Mouse (Mus musculus) liver, embryonic 13.5 days (tissue): ENCODE data around the gene Sidt1. TPM values are rescaled to one million over a fixed set of nuclear protein-coding genes. Genes with fewer than 3 reads are reported as not detected.
"Not testable (repeated sequence)": the region's sequence is repeated elsewhere in the genome, so short reads cannot be mapped to it uniquely, and the experiment has no call there.

ENCODE experiments used
- ATAC-seq: fragments of 200-750 bp; cut with Nextera tagmentation; 2 replicates; pipeline ENCODE4 v1.8.0; 2017; ENCODE audit warnings: low read depth, mild to moderate bottlenecking, moderate number of reproducible peaks, moderate library complexity
- DNase-seq: peaks from one replicate; pipeline ENCODE4 v3.0.0; 2022
- H3K27ac ChIP-seq: fragments of 300-500 bp; sonication (generic); 2 replicates; pipeline ENCODE4 v1.5.1; 2015; ENCODE audit warnings: moderate library complexity, mild to moderate bottlenecking, inconsistent platforms
- H3K27me3 ChIP-seq: fragments of 300-500 bp; sonication (generic); 2 replicates; pipeline ENCODE4 v1.6.1; 2015; ENCODE audit warnings: mild to moderate bottlenecking, inconsistent platforms
- H3K36me3 ChIP-seq: fragments of 300-500 bp; sonication (generic); 2 replicates; pipeline ENCODE4 v1.6.1; 2015; ENCODE audit warnings: mild to moderate bottlenecking, inconsistent platforms
- H3K4me1 ChIP-seq: fragments of 300-500 bp; sonication (generic); replicated peaks from 2 replicates; pipeline ENCODE4 v1.6.1; 2015; ENCODE audit warnings: inconsistent platforms
- H3K4me2 ChIP-seq: fragments of 300-500 bp; sonication (generic); 2 replicates; pipeline ENCODE4 v1.6.1; 2015; ENCODE audit warnings: inconsistent platforms, mild to moderate bottlenecking, moderate library complexity
- H3K4me3 ChIP-seq: fragments of 300-500 bp; sonication (generic); replicated peaks from 2 replicates; pipeline ENCODE4 v1.5.1; 2015; ENCODE audit warnings: mild to moderate bottlenecking, inconsistent platforms
- H3K9ac ChIP-seq: fragments of 300-500 bp; sonication (generic); 2 replicates; pipeline ENCODE4 v1.6.1; 2015; ENCODE audit warnings: mild to moderate bottlenecking, inconsistent platforms
- H3K9me3 ChIP-seq: fragments of 300-500 bp; sonication (generic); replicated peaks from 2 replicates; pipeline ENCODE4 v1.6.1; 2016; ENCODE audit warnings: inconsistent platforms
- WGBS: fragments of 180-500 bp; shearing (Covaris S2); methylation state at CpG from one replicate; pipeline ENCODE4 v1.1.7; 2015; ENCODE audit not compliant: insufficient replicate concordance; 5-methylcytosine and 5-hydroxymethylcytosine counted together
- polyA plus RNA-seq: library from polyadenylated mRNA; unstranded; fragments of >200 nt; fragmentation: Nextera tagmentation; extraction: Ambion mirVana; gene quantifications from 2 replicates; pipeline ENCODE4 v1.2.1, GENCODE M21; 2015

Sidt1 gene
- polyA plus RNA-seq, 1 experiment from 2014 or later = 0.06 TPM

DNA sequence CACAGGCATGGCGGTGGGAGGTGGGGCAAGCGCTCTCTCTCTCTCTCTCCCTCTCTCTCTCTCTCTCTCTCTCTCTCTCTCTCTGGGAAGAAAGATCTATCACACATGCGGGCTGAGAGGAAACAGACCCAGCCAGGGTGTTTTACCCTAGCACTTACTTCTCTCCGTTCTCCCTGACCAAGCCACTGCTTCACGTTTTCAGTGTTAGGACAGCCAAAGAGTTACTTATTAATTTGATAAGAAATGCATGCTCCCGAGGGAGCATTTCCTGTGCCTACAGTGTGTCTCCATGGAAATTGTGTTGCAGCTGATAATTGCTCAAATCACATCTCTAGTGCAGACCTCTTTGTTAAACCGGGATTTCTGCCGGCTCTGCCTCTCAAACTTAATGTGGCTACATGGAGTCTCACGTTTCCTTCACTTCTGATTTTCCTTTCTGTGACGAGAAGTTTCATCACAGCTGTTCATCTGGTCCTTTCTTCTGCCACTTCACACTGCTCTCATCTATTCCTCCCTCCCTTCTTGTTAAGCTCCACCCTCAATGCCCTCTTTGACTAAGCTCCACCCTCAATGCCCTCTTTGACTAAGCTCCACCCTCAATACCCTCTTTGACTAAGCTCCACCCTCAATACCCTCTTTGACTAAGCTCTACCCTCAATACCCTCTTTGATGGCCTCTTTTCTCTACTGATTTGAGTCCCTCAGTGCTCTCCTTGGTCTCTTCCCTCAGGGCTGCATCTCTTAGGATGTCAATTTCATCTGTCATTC is 30.7 kb downstream of the Sidt1 start:
- 43% methylated on average over 10 of the region's 10 CpGs for WGBS
- Histone ChIP-seq H3K27ac (no peak overlapping the region), H3K4me2 (no peak overlapping the region), H3K9ac (no peak overlapping the region), H3K4me3 (no peak overlapping the region), H3K4me1 (no peaks in the 10 kb centered on the region; the same call in 1 of the 2 replicates), H3K9me3 (no peaks in the 10 kb centered on the region), H3K36me3 (no peaks in the 10 kb centered on the region), H3K27me3 (no peaks in the 10 kb centered on the region)
- ATAC-seq (no peak), DNase-seq (no peak)

- H3K27ac ChIP-seq = no peak overlapping the region
- DNase-seq = no peak
- no peaks in the 10 kb centered on the region; the same call in 1 of the 2 replicates for H3K4me1 ChIP-seq
- 63% methylated on average over 20 of the region's 20 CpGs for WGBS
- no peak overlapping the region for H3K4me2 ChIP-seq
- H3K36me3 ChIP-seq = no peaks in the 10 kb centered on the region
- H3K9me3 ChIP-seq = no peaks in the 10 kb centered on the region
- no peaks in the 10 kb centered on the region for H3K27me3 ChIP-seq
- ATAC-seq = no peak
- no peak overlapping the region for H3K4me3 ChIP-seq
- no peak overlapping the region for H3K9ac ChIP-seq
Observed at GRCm38 (mm10) chr16:44299438-44300093, 33.4 kb downstream of the Sidt1 start.

- Histone ChIP-seq H3K36me3 (no peaks in the 10 kb centered on the region), H3K4me2 (no peak overlapping the region), H3K9me3 (no peaks in the 10 kb centered on the region), H3K9ac (no peak overlapping the region), H3K4me1 (no peaks in the 10 kb centered on the region), H3K4me3 (no peak overlapping the region), H3K27ac (no peak overlapping the region), H3K27me3 (no peaks in the 10 kb centered on the region)
- no peak for DNase-seq
- no peak for ATAC-seq
Observed at GRCm38 (mm10) chr16:44293960-44294359, 39.0 kb downstream of the Sidt1 start.

- H3K4me1 ChIP-seq, ATAC-seq, H3K4me3 ChIP-seq, H3K27ac ChIP-seq, H3K36me3 ChIP-seq, DNase-seq, H3K9ac ChIP-seq, H3K4me2 ChIP-seq, H3K9me3 ChIP-seq, H3K27me3 ChIP-seq: not testable (repeated sequence)
- 82% methylated on average over 2 of the region's 2 CpGs for WGBS
Observed at GRCm38 (mm10) chr16:44292681-44293080, 40.3 kb downstream of the Sidt1 start.

GRCm38 (mm10) chr16:44289004-44289648 is 43.9 kb downstream of the Sidt1 start:
- ATAC-seq (no peak), DNase-seq (no peak)
- Histone ChIP-seq H3K9ac (no peak overlapping the region), H3K27ac (no peak overlapping the region), H3K4me2 (no peak overlapping the region), H3K36me3 (no peaks in the 10 kb centered on the region), H3K4me3 (no peak overlapping the region), H3K9me3 (no peaks in the 10 kb centered on the region), H3K4me1 (no peaks in the 10 kb centered on the region), H3K27me3 (no peaks in the 10 kb centered on the region)
- 65% methylated on average over 4 of the region's 4 CpGs for WGBS

GRCm38 (mm10) chr16:44287356-44287950 is 45.5 kb downstream of the Sidt1 start:
- H3K9me3 ChIP-seq = no peaks in the 10 kb centered on the region
- no peaks in the 10 kb centered on the region for H3K36me3 ChIP-seq
- H3K9ac ChIP-seq = no peak overlapping the region
- no peak overlapping the region for H3K4me2 ChIP-seq
- no peaks in the 10 kb centered on the region for H3K27me3 ChIP-seq
- no peaks in the 10 kb centered on the region for H3K4me1 ChIP-seq
- DNase-seq (no peak), ATAC-seq (no peak)
- 47% methylated on average over 7 of the region's 7 CpGs for WGBS
- no peak overlapping the region for H3K4me3 ChIP-seq
- H3K27ac ChIP-seq = no peak overlapping the region

- ATAC-seq (no peak), DNase-seq (no peak)
- H3K4me2 ChIP-seq = no peak overlapping the region
- no peaks in the 10 kb centered on the region for H3K4me1 ChIP-seq
- H3K27ac ChIP-seq = no peak overlapping the region
- no peak overlapping the region for H3K9ac ChIP-seq
- WGBS = 65% methylated on average over 5 of the region's 5 CpGs
- no peaks in the 10 kb centered on the region for H3K9me3 ChIP-seq
- H3K4me3 ChIP-seq = no peak overlapping the region
- H3K36me3 ChIP-seq = no peaks in the 10 kb centered on the region
- H3K27me3 ChIP-seq = no peaks in the 10 kb centered on the region
Observed at GRCm38 (mm10) chr16:44282614-44283325, 50.2 kb downstream of the Sidt1 start.

DNA sequence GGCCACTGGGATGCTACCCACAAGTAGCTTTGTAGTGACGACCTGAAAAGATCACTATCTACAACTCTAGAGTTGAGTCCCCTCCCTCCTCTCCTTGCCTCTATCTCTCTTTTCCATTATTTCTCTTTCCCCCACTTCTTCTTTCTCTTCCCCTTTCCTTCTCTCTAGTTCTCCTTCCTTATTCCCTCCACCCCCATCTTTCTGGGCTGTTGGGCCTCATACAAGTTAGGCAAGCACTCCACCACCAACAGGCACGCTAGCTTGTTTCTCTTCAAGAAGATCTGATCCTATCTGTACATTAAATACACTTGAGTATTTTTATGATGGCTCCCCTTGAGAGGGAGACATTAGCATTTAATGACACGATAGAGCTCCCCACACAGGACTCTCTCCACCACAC is 51.0 kb downstream of the Sidt1 start:
- no peak overlapping the region for H3K4me3 ChIP-seq
- WGBS = 47% methylated on average over 3 of the region's 3 CpGs
- H3K4me1 ChIP-seq = no peaks in the 10 kb centered on the region
- no peaks in the 10 kb centered on the region for H3K36me3 ChIP-seq
- no peaks in the 10 kb centered on the region for H3K9me3 ChIP-seq
- DNase-seq (no peak), ATAC-seq (no peak)
- no peaks in the 10 kb centered on the region for H3K27me3 ChIP-seq
- no peak overlapping the region for H3K4me2 ChIP-seq
- no peak overlapping the region for H3K9ac ChIP-seq
- H3K27ac ChIP-seq = no peak overlapping the region

DNA sequence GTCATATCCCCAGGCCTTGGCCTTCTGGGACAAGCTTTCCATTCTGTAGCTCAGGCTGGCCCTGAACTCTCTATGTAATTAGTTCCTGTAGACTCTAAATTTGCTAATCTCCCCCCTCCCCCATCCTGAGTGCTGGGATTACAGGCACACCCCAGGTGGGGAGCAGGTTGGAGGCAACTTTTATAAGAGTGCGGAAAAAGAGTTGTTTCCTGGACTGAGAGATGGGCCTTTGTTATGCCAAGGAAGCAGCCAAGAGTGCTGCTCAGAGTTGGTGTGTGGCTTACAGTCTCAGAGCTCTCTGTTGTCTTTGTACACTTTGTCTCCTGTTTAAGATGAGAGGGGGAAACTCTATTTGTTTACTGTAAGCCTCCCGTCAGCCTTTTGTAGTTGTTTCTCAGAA is 52.2 kb downstream of the Sidt1 start:
- no peak for ATAC-seq
- WGBS = 68% methylated on average over 2 of the region's 2 CpGs
- H3K9ac ChIP-seq = no peak overlapping the region

GRCm38 (mm10) chr16:44277212-44277611 is 55.8 kb downstream of the Sidt1 start:
- ATAC-seq (no peak), DNase-seq (no peak)
- H3K4me2 ChIP-seq = no peak overlapping the region

More for the DNA sequence above, 52.2 kb downstream of the Sidt1 start:
- no peaks in the 10 kb centered on the region for H3K4me1 ChIP-seq
- no peak overlapping the region for H3K4me3 ChIP-seq
- no peaks in the 10 kb centered on the region for H3K9me3 ChIP-seq
- H3K27me3 ChIP-seq = no peaks in the 10 kb centered on the region
- H3K36me3 ChIP-seq = no peaks in the 10 kb centered on the region
- H3K4me2 ChIP-seq = no peak overlapping the region
- H3K27ac ChIP-seq = no peak overlapping the region
- DNase-seq = no peak

More at GRCm38 (mm10) chr16:44277212-44277611, 55.8 kb downstream of the Sidt1 start:
- no peak overlapping the region for H3K27ac ChIP-seq
- H3K9me3 ChIP-seq = no peaks in the 10 kb centered on the region
- no peak overlapping the region for H3K9ac ChIP-seq
- no peaks in the 10 kb centered on the region for H3K27me3 ChIP-seq
- H3K4me1 ChIP-seq = no peaks in the 10 kb centered on the region
- H3K36me3 ChIP-seq = no peaks in the 10 kb centered on the region
- whole genome bisulfite sequencing = 80% methylated on average over 10 of the region's 10 CpGs
- no peak overlapping the region for H3K4me3 ChIP-seq
